Mouse (Mus musculus) liver, embryonic 14.5 days (tissue): Measurements from ENCODE around the gene Ciapin1.

Source experiments
- CTCF ChIP-seq: IDR thresholded peaks from 2 replicates; pipeline ENCODE4 v1.5.1; 2016; ENCODE audit warnings: antibody characterized with exemption, low read depth, control low read depth
- EP300 ChIP-seq: IDR thresholded peaks from 2 replicates; pipeline ENCODE4 v1.6.1; 2016; ENCODE audit warnings: antibody characterized with exemption, low read depth

- TF ChIP-seq CTCF, result no peak
- no peak for TF ChIP-seq EP300
Observed at GRCm38 (mm10) chr8:94869146-94869545, 31.0 kb upstream of the Ciapin1 start.
